Mouse (Mus musculus) embryonic facial prominence, embryonic 15.5 days (tissue): Measurements from ENCODE around the gene Dcaf17. TPM values are rescaled to one million over a fixed set of nuclear protein-coding genes. Genes with fewer than 3 reads are reported as not detected.

Experiments
- ATAC-seq: fragments of 200-750 bp; cut with Nextera tagmentation; 2 replicates; pipeline ENCODE4 v1.8.0; 2017; ENCODE audit warnings: low read depth, moderate TSS enrichment; ENCODE audit not compliant: insufficient number of reproducible peaks, low FRiP score, low TSS enrichment
- H3K27ac ChIP-seq: fragments of 300-500 bp; sonication (generic); replicated peaks from 2 replicates; pipeline ENCODE4 v1.5.1; 2015; ENCODE audit warnings: mild to moderate bottlenecking, inconsistent platforms
- H3K27me3 ChIP-seq: fragments of 300-500 bp; sonication (generic); 2 replicates; pipeline ENCODE4 v1.6.1; 2015; ENCODE audit warnings: inconsistent platforms
- H3K36me3 ChIP-seq: fragments of 300-500 bp; sonication (generic); 2 replicates; pipeline ENCODE4 v1.6.1; 2015; ENCODE audit warnings: mild to moderate bottlenecking, inconsistent platforms
- H3K4me1 ChIP-seq: fragments of 300-500 bp; sonication (generic); 2 replicates; pipeline ENCODE4 v1.6.1; 2015; ENCODE audit warnings: inconsistent platforms
- H3K4me2 ChIP-seq: fragments of 300-500 bp; sonication (generic); replicated peaks from 2 replicates; pipeline ENCODE4 v1.6.1; 2015; ENCODE audit warnings: mild to moderate bottlenecking, inconsistent platforms
- H3K4me3 ChIP-seq: fragments of 300-500 bp; sonication (generic); replicated peaks from 2 replicates; pipeline ENCODE4 v1.5.1; 2015; ENCODE audit warnings: mild to moderate bottlenecking, inconsistent platforms
- H3K9ac ChIP-seq: fragments of 300-500 bp; sonication (generic); 2 replicates; pipeline ENCODE4 v1.6.1; 2015; ENCODE audit warnings: inconsistent platforms
- H3K9me3 ChIP-seq: fragments of 300-500 bp; sonication (generic); replicated peaks from 2 replicates; pipeline ENCODE4 v1.6.1; 2016; ENCODE audit warnings: inconsistent platforms
- WGBS: fragments of 180-500 bp; shearing (Covaris S2); methylation state at CpG from one replicate; pipeline ENCODE4 v1.1.7; 2015; 5-methylcytosine and 5-hydroxymethylcytosine counted together
- polyA plus RNA-seq: library from polyadenylated mRNA; unstranded; fragments of >200 nt; fragmentation: Nextera tagmentation; extraction: Ambion mirVana; gene quantifications from 2 replicates; pipeline ENCODE4 v1.2.1, GENCODE M21; 2015

The Dcaf17 gene
- polyA plus RNA-seq, 1 experiment from 2014 or later, result 34.0 TPM

- no peak overlapping the region for H3K4me3 ChIP-seq
- H3K27me3 ChIP-seq, result no peaks in the 10 kb centered on the region
- H3K9me3 ChIP-seq, result no peaks in the 10 kb centered on the region
- no peak for ATAC-seq
- peaks cover 4% of the 10 kb centered on the region; the same call in 1 of the 2 replicates for H3K4me1 ChIP-seq
- H3K36me3 ChIP-seq, result peaks cover 7% of the 10 kb centered on the region; the same call in 1 of the 2 replicates
- no peak overlapping the region for H3K4me2 ChIP-seq
- H3K9ac ChIP-seq, result no peak overlapping the region
- H3K27ac ChIP-seq, result no peak overlapping the region
- 71% methylated on average over 4 of the region's 4 CpGs for WGBS
Observed at GRCm38 (mm10) chr2:71103292-71103680, 48.2 kb downstream of the Dcaf17 start.

DNA sequence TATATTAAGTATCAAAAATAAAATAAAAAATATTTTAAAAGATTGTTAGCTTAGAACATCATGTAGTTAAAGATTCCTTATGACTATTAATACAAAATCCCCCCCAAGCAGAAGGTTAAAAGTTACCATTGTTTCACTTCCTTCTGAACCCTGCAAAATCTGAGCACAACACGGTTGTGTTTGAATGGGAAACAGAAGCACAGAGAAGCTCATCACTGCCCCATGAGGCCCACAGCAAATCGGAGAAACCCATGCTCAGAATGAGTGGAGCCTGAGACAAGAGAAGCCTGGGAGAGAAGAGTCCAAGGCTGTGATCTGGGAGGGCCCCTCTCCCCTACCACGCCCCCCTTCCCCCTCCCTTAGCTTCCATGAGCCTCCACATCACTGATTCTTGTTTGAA lies 49.6 kb downstream of the Dcaf17 start:
- Histone ChIP-seq H3K9ac (no peak overlapping the region), H3K27ac (no peak overlapping the region), H3K4me3 (no peak overlapping the region), H3K4me1 (peaks cover 4% of the 10 kb centered on the region; the same call in 1 of the 2 replicates), H3K36me3 (0 out of 2 replicates have a peak, but pooled peaks cover 2% of the 10 kb centered on the region), H3K9me3 (no peaks in the 10 kb centered on the region), H3K4me2 (no peak overlapping the region), H3K27me3 (no peaks in the 10 kb centered on the region)
- 55% methylated on average over 3 of the region's 3 CpGs for WGBS
- ATAC-seq, result no peak

- Histone ChIP-seq H3K4me1 (peaks cover 4% of the 10 kb centered on the region; the same call in 1 of the 2 replicates), H3K4me3 (no peak overlapping the region), H3K9ac (no peak overlapping the region), H3K27me3 (no peaks in the 10 kb centered on the region), H3K27ac (no peak overlapping the region), H3K36me3 (no peaks in the 10 kb centered on the region), H3K9me3 (no peaks in the 10 kb centered on the region), H3K4me2 (no peak overlapping the region)
- 77% methylated on average over 14 of the region's 14 CpGs for WGBS
- ATAC-seq, result no peak
Observed at GRCm38 (mm10) chr2:71105469-71106215, 50.5 kb downstream of the Dcaf17 start.

DNA sequence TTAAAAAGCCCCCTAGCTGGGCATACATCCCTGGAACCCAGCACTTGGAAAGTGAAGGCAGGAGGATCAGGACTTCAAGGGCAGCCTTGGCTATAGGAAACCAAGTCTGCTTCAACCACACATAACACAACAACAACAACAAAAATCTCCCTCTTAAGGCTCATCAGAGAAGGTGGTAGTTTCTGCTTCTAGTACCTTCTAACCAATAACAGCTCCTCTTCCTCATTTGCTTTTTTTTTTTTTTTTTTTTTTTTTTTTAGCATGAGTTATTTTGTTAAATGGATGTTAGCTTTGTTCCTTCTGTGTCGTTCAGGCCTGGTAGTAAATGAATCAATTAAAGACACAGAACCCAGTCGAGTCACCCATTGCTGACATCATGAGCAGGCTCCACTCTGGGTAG lies 52.1 kb downstream of the Dcaf17 start:
- H3K4me1 ChIP-seq, result peaks cover 4% of the 10 kb centered on the region; the same call in 1 of the 2 replicates
- no peak overlapping the region for H3K4me3 ChIP-seq
- H3K9me3 ChIP-seq, result no peaks in the 10 kb centered on the region
- H3K36me3 ChIP-seq, result no peaks in the 10 kb centered on the region
- 72% methylated on average over 2 of the region's 2 CpGs for WGBS
- no peak for ATAC-seq
- H3K27me3 ChIP-seq, result no peaks in the 10 kb centered on the region
- H3K9ac ChIP-seq, result no peak overlapping the region
- H3K27ac ChIP-seq, result no peak overlapping the region
- H3K4me2 ChIP-seq, result no peak overlapping the region

DNA sequence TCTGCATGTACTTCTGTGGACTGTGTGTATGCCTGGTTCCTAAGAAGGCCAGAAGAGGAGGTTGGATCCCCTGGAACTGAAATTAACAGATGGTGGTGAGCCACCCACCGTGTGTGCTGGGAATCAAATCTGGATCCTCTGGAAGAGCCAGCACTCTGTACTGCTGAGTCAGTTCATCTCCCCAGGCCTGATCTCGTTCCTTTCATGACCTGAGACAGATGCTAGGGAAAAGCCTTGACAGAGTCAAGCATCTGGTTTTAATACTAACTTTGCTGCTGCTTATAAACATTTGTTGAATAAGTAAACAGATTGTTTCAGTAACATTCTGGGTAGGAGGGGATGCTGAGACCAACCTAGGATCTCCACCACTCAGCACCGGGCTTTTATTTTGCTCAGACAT lies 53.4 kb downstream of the Dcaf17 start:
- no peak overlapping the region for H3K4me3 ChIP-seq
- H3K4me2 ChIP-seq, result no peak overlapping the region
- ATAC-seq, result 0 out of 2 replicates have a peak, but pooled peaks have one; percentile 34
- H3K36me3 ChIP-seq, result no peaks in the 10 kb centered on the region
- no peaks in the 10 kb centered on the region for H3K27me3 ChIP-seq
- no peak overlapping the region for H3K27ac ChIP-seq
- H3K9ac ChIP-seq, result no peak overlapping the region
- WGBS, result 31% methylated on average over 3 of the region's 3 CpGs
- H3K4me1 ChIP-seq, result no peaks in the 10 kb centered on the region
- H3K9me3 ChIP-seq, result no peaks in the 10 kb centered on the region

- no peak; the same call in 1 of the 2 replicates for ATAC-seq
Observed at GRCm38 (mm10) chr2:71113489-71114171, 58.5 kb downstream of the Dcaf17 start.

GRCm38 (mm10) chr2:71116151-71116550 lies 61.0 kb downstream of the Dcaf17 start:
- ATAC-seq, result no peak
- no peaks in the 10 kb centered on the region for H3K36me3 ChIP-seq

More at GRCm38 (mm10) chr2:71113489-71114171, 58.5 kb downstream of the Dcaf17 start:
- H3K4me2 ChIP-seq, result no peak overlapping the region
- peaks cover 12% of the 10 kb centered on the region; the same call in 1 of the 2 replicates for H3K4me1 ChIP-seq
- no peak overlapping the region for H3K27ac ChIP-seq
- WGBS, result 41% methylated on average over 5 of the region's 6 CpGs
- H3K27me3 ChIP-seq, result no peaks in the 10 kb centered on the region
- no peak overlapping the region for H3K4me3 ChIP-seq
- no peaks in the 10 kb centered on the region for H3K36me3 ChIP-seq
- no peaks in the 10 kb centered on the region for H3K9me3 ChIP-seq
- no peak overlapping the region for H3K9ac ChIP-seq

DNA sequence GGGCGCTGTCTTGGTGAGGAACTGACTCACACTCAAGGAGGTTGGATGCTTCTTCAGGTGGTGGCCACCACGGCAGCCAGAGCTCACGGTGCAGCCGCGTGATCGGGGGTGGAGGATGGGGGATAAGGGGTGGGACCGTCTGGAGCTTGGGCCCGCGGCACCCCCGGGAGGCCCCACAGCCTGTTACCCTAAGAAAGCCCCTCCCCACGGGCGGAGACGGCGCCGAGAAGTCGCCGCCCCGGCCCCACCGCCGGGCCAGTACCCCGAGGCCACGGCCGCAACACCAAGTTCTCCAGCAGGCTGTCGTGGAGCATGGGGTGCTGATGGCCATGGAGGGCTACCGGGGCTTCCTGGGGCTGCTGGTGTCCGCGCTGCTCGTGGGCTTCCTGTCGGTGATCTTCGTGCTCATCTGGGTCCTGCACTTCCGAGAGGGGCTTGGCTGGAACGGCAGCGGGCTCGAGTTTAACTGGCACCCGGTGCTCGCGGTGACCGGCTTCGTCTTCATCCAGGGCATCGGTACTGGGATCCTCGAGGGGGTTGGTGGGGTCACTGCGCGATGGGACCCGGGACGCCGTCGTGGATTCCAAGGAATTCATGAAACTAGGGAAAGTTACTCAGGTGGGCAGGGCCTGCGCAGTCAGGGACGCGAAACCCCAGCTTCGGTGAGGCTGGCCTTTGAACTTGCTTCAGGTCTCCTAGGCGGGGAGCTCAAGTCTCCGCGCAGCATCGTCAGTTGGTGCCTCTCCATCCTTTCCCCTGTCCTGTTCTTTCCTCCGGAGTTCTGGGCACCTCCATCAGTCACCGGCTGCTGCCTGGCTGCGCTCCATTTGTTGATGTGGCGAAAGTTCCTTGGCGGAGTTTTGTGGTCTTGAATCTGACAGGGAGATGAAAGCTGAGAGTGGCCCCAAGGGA lies 62.9 kb downstream of the Dcaf17 start, which contains the start of gene Cybrd1:
Gene Cybrd1, plus strand, starts transcription at position 127 of the 912 bp plus-strand sequence.
- Histone ChIP-seq H3K4me3 (peak within 1 kb of the TSS; percentile 57), H3K36me3 (no peaks in the 10 kb centered on the region), H3K4me2 (peak within 1 kb of the TSS; percentile 82), H3K9me3 (no peaks in the 10 kb centered on the region), H3K27ac (0 out of 2 replicates have a peak within 1 kb of the TSS, but pooled peaks have one; percentile 1), H3K9ac (peak within 1 kb of the TSS; percentile 43), H3K4me1 (peaks cover 12% of the 10 kb centered on the region; the same call in 1 of the 2 replicates), H3K27me3 (no peaks in the 10 kb centered on the region)
- 2% methylated on average over 60 of the region's 60 CpGs for WGBS
- ATAC-seq, result peak; percentile 59

More at GRCm38 (mm10) chr2:71116151-71116550, 61.0 kb downstream of the Dcaf17 start:
- Histone ChIP-seq H3K4me3 (no peak overlapping the region), H3K9me3 (no peaks in the 10 kb centered on the region), H3K4me2 (no peak overlapping the region), H3K4me1 (peaks cover 12% of the 10 kb centered on the region; the same call in 1 of the 2 replicates), H3K9ac (no peak overlapping the region), H3K27me3 (no peaks in the 10 kb centered on the region), H3K27ac (no peak overlapping the region)
- WGBS, result 94% methylated on average over 4 of the region's 4 CpGs

- WGBS, result 90% methylated on average over 10 of the region's 10 CpGs
- no peaks in the 10 kb centered on the region for H3K36me3 ChIP-seq
- peaks cover 12% of the 10 kb centered on the region for H3K4me1 ChIP-seq
- no peak overlapping the region for H3K4me3 ChIP-seq
- H3K27me3 ChIP-seq, result no peaks in the 10 kb centered on the region
- no peak overlapping the region for H3K4me2 ChIP-seq
- H3K27ac ChIP-seq, result no peak overlapping the region
- no peak for ATAC-seq
- H3K9ac ChIP-seq, result no peak overlapping the region
- no peaks in the 10 kb centered on the region for H3K9me3 ChIP-seq
Observed at GRCm38 (mm10) chr2:71120844-71121243, 65.7 kb downstream of the Dcaf17 start.

GRCm38 (mm10) chr2:71121406-71121805 lies 66.3 kb downstream of the Dcaf17 start:
- H3K9ac ChIP-seq, result no peak overlapping the region
- no peak overlapping the region for H3K4me2 ChIP-seq
- no peaks in the 10 kb centered on the region for H3K9me3 ChIP-seq
- H3K27me3 ChIP-seq, result no peaks in the 10 kb centered on the region
- H3K4me1 ChIP-seq, result peaks cover 12% of the 10 kb centered on the region
- ATAC-seq, result no peak
- 47% methylated on average over 5 of the region's 5 CpGs for WGBS
- no peaks in the 10 kb centered on the region for H3K36me3 ChIP-seq
- no peak overlapping the region for H3K4me3 ChIP-seq
- H3K27ac ChIP-seq, result no peak overlapping the region
